In genomic region chr15:84987020-84987815, GRCm38 (mm10) we compare ENCODE assay signal across 9 mouse cellular contexts. TPM values are rescaled to one million over a fixed set of nuclear protein-coding genes. Genes with fewer than 3 reads are reported as not detected.
DNase-seq lines count a peak whose midpoint lies in the region; ATAC-seq lines count a peak whose summit lies in the region.
"Had no signal": no experiment of that assay in that cellular context is flagged by ENCODE, and none has a peak within 500 bp of the region (broad histone marks: within the 10 kb centered on the region; RNA-seq: fewer than 3 reads in every experiment).

No protein-coding gene starts in this region.

- H3K4me1 ChIP-seq in heart, embryonic 11.5 days (ENCODE audit: control insufficient read depth, insufficient read depth, low read length), result peaks cover 10% of the 10 kb centered on the region
- peaks cover 12% of the 10 kb centered on the region for H3K4me1 ChIP-seq in limb, embryonic 12.5 days (replicated peaks)
- H3K4me1 ChIP-seq in midbrain, embryonic 15.5 days, result peaks cover 37% of the 10 kb centered on the region

- H3K36me3 ChIP-seq in heart, embryonic 11.5 days (ENCODE audit: control insufficient read depth, insufficient read depth, low read length), result no peaks in the 10 kb centered on the region
- H3K36me3 ChIP-seq in limb, embryonic 12.5 days, result no peaks in the 10 kb centered on the region
- H3K36me3 ChIP-seq in midbrain, embryonic 15.5 days (replicated peaks), result no peaks in the 10 kb centered on the region

- H3K9me3 ChIP-seq in heart, embryonic 11.5 days (replicated peaks; ENCODE audit: control insufficient read depth, low read length), result no peaks in the 10 kb centered on the region
- H3K9me3 ChIP-seq in limb, embryonic 12.5 days, result no peaks in the 10 kb centered on the region
- no peaks in the 10 kb centered on the region for H3K9me3 ChIP-seq in midbrain, embryonic 15.5 days

- 0 out of 2 replicates have a peak overlapping the region, but pooled peaks have one; percentile 11 for H3K27ac ChIP-seq in heart, embryonic 11.5 days (ENCODE audit: low read depth, low read length)
- H3K27ac ChIP-seq in limb, embryonic 12.5 days, result 0 out of 2 replicates have a peak overlapping the region, but pooled peaks have one; percentile 7
- peak overlapping the region; percentile 81 for H3K27ac ChIP-seq in midbrain, embryonic 15.5 days

- H3K9ac ChIP-seq in heart, embryonic 11.5 days (ENCODE audit: low read depth, low read length), result peak overlapping the region; percentile 85
- peak overlapping the region; percentile 88 for H3K9ac ChIP-seq in limb, embryonic 12.5 days (replicated peaks)
- H3K9ac ChIP-seq in midbrain, embryonic 15.5 days, result peak overlapping the region; percentile 93

- peak; percentile 44 for DNase-seq in gastrocnemius, adult 18-20 months (ENCODE audit: low spot score)
- no peak for DNase-seq in gastrocnemius, adult 8-10 months (ENCODE audit: low spot score in 2 of 2)
- DNase-seq in CD4-positive, CD25-positive, alpha-beta regulatory T cell, adult 2 months (ENCODE audit: low read depth, low spot score), result peak; percentile 25
- DNase-seq in cerebellum, postnatal 14 days, result peak; percentile 67 to 70
- DNase-seq in thymus, postnatal 4 days, result peak; percentile 17

- H3K4me3 ChIP-seq in heart, embryonic 11.5 days (ENCODE audit: low read depth, low read length), result peak overlapping the region; percentile 74
- peak overlapping the region; percentile 83 for H3K4me3 ChIP-seq in limb, embryonic 12.5 days (replicated peaks)
- peak overlapping the region; percentile 91 for H3K4me3 ChIP-seq in midbrain, embryonic 15.5 days

- 2% methylated on average over 36 of the region's 53 CpGs for WGBS in heart, embryonic 11.5 days (ENCODE audit: insufficient replicate concordance)
- WGBS in limb, embryonic 12.5 days, result under 1% methylated on average over 52 of the region's 53 CpGs
- 0% methylated on average over 43 of the region's 53 CpGs for WGBS in midbrain, embryonic 15.5 days

- H3K4me2 ChIP-seq in heart, embryonic 11.5 days, result peak overlapping the region; percentile 72
- H3K4me2 ChIP-seq in limb, embryonic 12.5 days, result peak overlapping the region; percentile 81
- H3K4me2 ChIP-seq in midbrain, embryonic 15.5 days, result peak overlapping the region; percentile 63

- ATAC-seq in heart, embryonic 11.5 days (replicated peaks; ENCODE audit: insufficient number of reproducible peaks, low FRiP score, low TSS enrichment), result peak; percentile 39; the same call in 1 of the 2 replicates
- peak; percentile 50 for ATAC-seq in limb, embryonic 12.5 days (ENCODE audit: insufficient number of reproducible peaks, insufficient read depth, low FRiP score, low TSS enrichment, low read depth)
- peak; percentile 69 for ATAC-seq in midbrain, embryonic 15.5 days (replicated peaks)

- H3K27me3 ChIP-seq in heart, embryonic 11.5 days (ENCODE audit: control insufficient read depth, insufficient read depth, low read length), result no peaks in the 10 kb centered on the region
- H3K27me3 ChIP-seq in limb, embryonic 12.5 days, result no peaks in the 10 kb centered on the region
- H3K27me3 ChIP-seq in midbrain, embryonic 15.5 days (replicated peaks), result no peaks in the 10 kb centered on the region

RNA-seq across cellular contexts. Expression of gene 5031439G07Rik, which starts 1.1 kb away (rescaled TPM):
- 10 to 100 TPM; 79.2 to 99.4 TPM for total RNA-seq in gastrocnemius, adult 18-20 months (2021)
- total RNA-seq in gastrocnemius, adult 8-10 months (2022), result 100 to 1,000 TPM; 103 to 132 (median 110) TPM
- polyA plus RNA-seq in heart, embryonic 11.5 days (2014; fragmentation: Nextera tagmentation; extraction: Ambion mirVana), result 4.6 and 8.1 TPM in 2 replicates
- 7.7 and 10.1 TPM in 2 replicates for polyA plus RNA-seq in limb, embryonic 12.5 days (2016; fragmentation: Nextera tagmentation; extraction: Ambion mirVana)
- polyA plus RNA-seq in midbrain, embryonic 15.5 days (2015; fragmentation: Nextera tagmentation; extraction: Ambion mirVana), result 28.4 and 33.9 TPM in 2 replicates

RNA-seq across cellular contexts. Expression of gene Upk3a, which starts 29.7 kb away (rescaled TPM):
- total RNA-seq in gastrocnemius, adult 18-20 months (2021), result not detected
- not detected for total RNA-seq in gastrocnemius, adult 8-10 months (2022)
- polyA plus RNA-seq in heart, embryonic 11.5 days (2014; fragmentation: Nextera tagmentation; extraction: Ambion mirVana), result not detected in 2 replicates
- polyA plus RNA-seq in limb, embryonic 12.5 days (2016; fragmentation: Nextera tagmentation; extraction: Ambion mirVana), result not detected in 2 replicates
- polyA plus RNA-seq in midbrain, embryonic 15.5 days (2015; fragmentation: Nextera tagmentation; extraction: Ambion mirVana), result 0.83 and 1.2 TPM in 2 replicates
- total RNA-seq: neutrophil, adult 5-6 weeks had no signal

RNA-seq across cellular contexts. Expression of gene Fam118a, which starts 41.5 kb away (rescaled TPM):
- total RNA-seq in gastrocnemius, adult 18-20 months (2021), result 1 to 10 TPM; 3.9 to 4.5 TPM
- 1 to 10 TPM; 4.3 to 6.2 (median 5.2) TPM for total RNA-seq in gastrocnemius, adult 8-10 months (2022)
- 16.2 and 20.1 TPM in 2 replicates for polyA plus RNA-seq in heart, embryonic 11.5 days (2014; fragmentation: Nextera tagmentation; extraction: Ambion mirVana)
- polyA plus RNA-seq in limb, embryonic 12.5 days (2016; fragmentation: Nextera tagmentation; extraction: Ambion mirVana), result 27.9 and 28.8 TPM in 2 replicates
- polyA plus RNA-seq in midbrain, embryonic 15.5 days (2015; fragmentation: Nextera tagmentation; extraction: Ambion mirVana), result 30.6 and 31.7 TPM in 2 replicates

Comparison
In these comparisons a context has a peak if more than half of its experiments do, and no peak if none do; other contexts are left out.
1. DNase-seq: peak in gastrocnemius, adult 18-20 months (single experiment), CD4-positive, CD25-positive, alpha-beta regulatory T cell, adult 2 months (single experiment), cerebellum, postnatal 14 days (2 of 2) and thymus, postnatal 4 days (single experiment); none in gastrocnemius, adult 8-10 months (0 of 2).
2. H3K27ac ChIP-seq: peak in every context shown above with its lines; median percentile 81 in midbrain, embryonic 15.5 days; 11 in heart, embryonic 11.5 days; 7 in limb, embryonic 12.5 days.
3. Peak in every context shown above with its lines, with median percentiles within 50 percentile points of each other: ATAC-seq, H3K4me2 ChIP-seq, H3K4me3 ChIP-seq and H3K9ac ChIP-seq.